Mouse (Mus musculus): ENCODE measurements around the gene Igsf9b.

- TF ChIP-seq POLR2A (IDR thresholded peaks at IDR 0.05; ENCODE audit: low read depth, low read length), result no peak
- no peak for TF ChIP-seq ELF1 (IDR thresholded peaks at IDR 0.05; ENCODE audit: low read depth, low read length)
- TF ChIP-seq USF1 (IDR thresholded peaks at IDR 0.05; ENCODE audit: low read depth, low read length), result no peak
- no peak for TF ChIP-seq ZNF384 (IDR thresholded peaks at IDR 0.05; ENCODE audit: low read depth, low read length)
- no peak for TF ChIP-seq JUND (conservative IDR thresholded peaks at IDR 0.05; ENCODE audit: low read depth, low read length)
- no peak for TF ChIP-seq SIN3A (IDR thresholded peaks at IDR 0.05; ENCODE audit: low read length)
- TF ChIP-seq UBTF (IDR thresholded peaks at IDR 0.05; ENCODE audit: low read depth, low read length), result no peak
- TF ChIP-seq POLR2AphosphoS2 (IDR thresholded peaks at IDR 0.05; ENCODE audit: low read depth, low read length), result no peak
- TF ChIP-seq MAZ (IDR thresholded peaks at IDR 0.05; ENCODE audit: low read depth, low read length), result no peak
- no peak for TF ChIP-seq CTCF (conservative IDR thresholded peaks at IDR 0.05 in 1 of 2, IDR thresholded peaks at IDR 0.05 in 1 of 2; ENCODE audit: low read depth in 2 of 2, low read length in 2 of 2)
Observed at GRCm38 (mm10) chr9:27321267-27321666, 22.3 kb downstream of the Igsf9b start.

All from CH12.LX (cell line).